Mouse (Mus musculus) cerebellum, adult 9-11 months (tissue): Measurements from ENCODE around the gene Sema4g.
"Not testable (repeated sequence)": the region's sequence is repeated elsewhere in the genome, so short reads cannot be mapped to it uniquely, and the experiment has no call there.

Experiments used
- DNase-seq: peaks from one replicate; pipeline ENCODE4 v3.0.0; 2022

Gene Sema4g

DNA sequence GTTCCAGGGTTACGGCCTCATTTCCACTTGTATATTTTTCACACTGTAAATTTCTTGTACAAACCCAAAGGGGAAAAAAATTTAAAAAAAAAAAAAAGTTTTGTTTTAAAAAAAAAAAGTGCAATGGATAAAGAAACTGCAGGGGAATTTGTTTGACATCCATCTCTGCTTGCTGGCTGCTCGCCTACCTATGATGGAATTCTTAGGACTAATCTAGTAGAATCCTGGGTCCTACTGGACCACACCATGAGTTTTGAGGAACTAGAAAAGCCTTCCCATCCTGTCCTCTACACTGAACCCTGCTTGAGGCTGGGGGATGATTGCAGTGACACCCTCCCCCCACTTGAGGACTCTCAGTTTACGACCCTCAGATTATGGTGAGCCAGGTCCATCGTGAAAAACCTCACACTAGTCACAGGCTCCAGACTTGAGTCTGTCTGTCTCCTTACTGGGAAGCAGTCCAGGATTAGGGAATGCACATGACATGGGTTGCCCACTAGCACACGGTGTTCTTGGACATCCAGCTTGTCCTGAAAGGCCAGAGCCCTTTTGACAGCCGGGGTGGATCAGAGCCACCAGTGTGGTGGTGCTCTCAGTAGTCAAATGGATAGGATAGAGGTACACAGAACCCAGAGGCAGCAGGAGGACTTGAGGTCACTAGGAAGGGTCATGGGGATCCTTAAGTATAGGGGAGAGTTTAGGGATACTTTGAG lies 38.2 kb downstream of the Sema4g start:
- DNase-seq: peak; percentile 26

GRCm38 (mm10) chr19:45027848-45028247 lies 38.9 kb downstream of the Sema4g start:
- peak; percentile 64 for DNase-seq

DNA sequence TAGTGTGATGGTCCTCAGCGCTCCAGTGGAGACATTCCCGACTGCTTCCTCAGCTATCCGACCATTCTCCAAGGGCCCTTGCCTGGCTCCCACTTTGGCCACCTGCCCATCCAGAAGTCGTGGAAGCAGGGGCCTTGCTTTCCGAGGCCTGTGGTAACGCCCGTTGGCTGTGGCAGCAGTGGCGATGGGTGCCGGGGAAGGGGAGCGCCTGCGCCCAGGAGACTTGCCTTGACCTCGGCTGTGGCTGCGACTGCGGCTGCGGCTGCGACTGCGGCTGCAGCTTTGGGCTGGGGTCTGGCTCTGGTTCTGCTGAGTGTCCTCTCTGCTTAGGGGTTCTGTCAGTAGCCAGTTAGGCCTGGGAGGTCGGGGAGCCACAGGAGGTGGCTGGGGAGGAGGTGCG lies 39.8 kb downstream of the Sema4g start:
- DNase-seq: peak; percentile 52

GRCm38 (mm10) chr19:45029571-45029970 lies 40.7 kb downstream of the Sema4g start:
- DNase-seq: peak; percentile 56

DNA sequence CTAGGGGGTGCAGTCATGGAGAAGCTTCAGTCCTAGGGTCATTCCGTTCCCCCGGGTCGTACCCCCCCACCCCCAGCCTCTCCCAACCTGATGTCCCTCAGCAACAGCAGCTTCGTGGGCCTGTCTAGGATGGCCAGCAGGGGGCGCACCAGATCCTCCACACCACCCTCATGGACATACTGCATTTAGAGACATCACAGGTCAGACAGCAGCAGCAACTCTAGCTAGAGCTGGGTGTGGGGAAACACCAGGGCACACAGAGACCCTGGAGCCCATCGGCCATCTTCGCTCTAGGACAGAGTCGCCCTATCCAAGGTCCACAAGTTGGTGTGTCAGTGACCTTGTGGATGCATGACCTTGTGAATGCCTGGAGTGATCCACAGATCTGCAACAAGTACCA lies 41.2 kb downstream of the Sema4g start:
- DNase-seq: peak; percentile 79

GRCm38 (mm10) chr19:45030746-45031693 lies 42.1 kb downstream of the Sema4g start:
- DNase-seq: peak; percentile 89

DNA sequence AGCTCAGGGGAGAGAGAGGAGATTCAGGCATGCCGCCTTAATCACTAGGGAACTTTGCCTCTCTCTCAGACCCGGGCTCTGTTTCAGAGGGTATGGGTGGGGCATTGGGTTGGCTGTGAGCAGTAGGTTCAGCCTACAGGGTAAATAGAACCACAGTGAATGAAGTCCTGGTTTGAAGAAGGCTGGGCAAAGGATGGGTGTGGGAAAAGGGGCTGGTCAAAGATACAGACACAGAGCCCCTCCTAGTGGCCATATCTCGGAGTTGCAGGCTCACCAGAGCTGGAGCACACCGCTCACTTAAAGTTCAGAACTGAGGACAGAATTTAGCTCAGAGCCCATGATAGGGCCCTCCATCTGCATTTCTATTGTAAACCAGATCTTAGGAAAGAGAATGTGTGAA lies 42.9 kb downstream of the Sema4g start:
- DNase-seq: peak; percentile 82

GRCm38 (mm10) chr19:45032570-45033332 lies 43.9 kb downstream of the Sema4g start:
- peak; percentile 65 for DNase-seq

DNA sequence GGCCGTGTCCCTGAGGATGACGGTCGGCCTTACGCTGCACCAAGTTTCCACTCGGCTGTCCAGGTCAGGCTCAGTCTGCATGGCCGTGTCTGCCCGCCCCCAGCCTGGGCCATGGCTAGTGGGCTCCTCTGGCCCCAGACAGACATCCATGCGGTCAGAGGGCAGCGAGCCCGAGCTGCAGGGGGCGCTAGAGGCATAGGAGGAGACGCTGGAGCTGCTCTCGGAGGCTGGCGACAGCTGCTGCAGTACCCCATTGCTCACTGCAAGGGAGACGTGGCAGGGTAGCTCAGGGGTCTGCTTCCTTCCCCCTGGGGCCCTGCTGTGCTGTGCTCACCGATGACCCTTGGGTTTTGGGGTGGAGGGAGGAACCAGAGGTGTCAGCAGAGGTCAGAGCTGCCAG lies 48.0 kb downstream of the Sema4g start:
- DNase-seq: peak; percentile 35

GRCm38 (mm10) chr19:45038198-45038597 lies 49.3 kb downstream of the Sema4g start:
- not testable (repeated sequence) for DNase-seq

GRCm38 (mm10) chr19:45040214-45040613 lies 51.3 kb downstream of the Sema4g start:
- DNase-seq: no peak

GRCm38 (mm10) chr19:45044389-45044927 lies 55.6 kb downstream of the Sema4g start:
- DNase-seq: no peak

DNA sequence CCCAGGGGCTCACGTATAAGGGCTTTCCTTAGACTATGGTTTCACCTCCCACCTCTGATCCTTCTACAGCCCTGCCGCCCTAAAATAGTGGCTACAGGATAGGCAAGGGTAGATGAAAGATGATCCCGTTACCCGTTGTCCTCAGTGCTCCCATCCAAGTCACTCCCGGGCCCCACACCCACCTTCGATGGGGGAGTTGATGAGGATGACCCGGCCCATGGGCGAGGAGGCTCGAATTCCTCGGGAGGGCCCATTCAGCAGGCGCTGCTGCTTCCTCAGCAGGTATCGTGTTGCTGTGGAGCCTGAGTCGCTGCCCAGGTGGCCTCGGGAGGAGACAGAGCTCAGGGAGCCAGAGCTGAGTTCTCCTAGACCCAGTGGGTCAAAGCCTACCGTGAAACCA lies 56.3 kb downstream of the Sema4g start:
- peak; percentile 57 for DNase-seq

DNA sequence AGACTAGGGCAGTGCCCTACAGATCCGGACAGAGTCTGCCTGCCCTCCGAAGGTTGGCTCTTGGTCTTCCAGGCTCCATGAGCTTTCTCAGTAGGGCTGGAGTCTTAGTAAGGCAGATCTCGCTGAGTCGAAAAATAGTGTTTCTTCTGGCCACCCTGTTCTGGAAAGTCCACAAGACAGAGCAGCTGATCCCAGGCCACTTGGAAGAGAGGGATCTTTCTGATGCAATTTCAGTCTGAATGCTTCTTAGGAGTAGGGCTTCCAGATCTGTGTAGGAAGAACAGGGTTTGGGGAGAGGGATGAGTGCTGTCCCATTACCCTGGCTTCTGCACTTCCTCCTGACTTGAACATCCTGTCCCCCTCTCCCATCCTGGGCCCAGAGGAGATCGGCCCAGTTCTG lies 56.8 kb downstream of the Sema4g start, which contains the start of gene Pdzd7:
Gene Pdzd7, minus strand, starts transcription at position 67 of the 400 bp plus-strand sequence.
- no peak for DNase-seq

DNA sequence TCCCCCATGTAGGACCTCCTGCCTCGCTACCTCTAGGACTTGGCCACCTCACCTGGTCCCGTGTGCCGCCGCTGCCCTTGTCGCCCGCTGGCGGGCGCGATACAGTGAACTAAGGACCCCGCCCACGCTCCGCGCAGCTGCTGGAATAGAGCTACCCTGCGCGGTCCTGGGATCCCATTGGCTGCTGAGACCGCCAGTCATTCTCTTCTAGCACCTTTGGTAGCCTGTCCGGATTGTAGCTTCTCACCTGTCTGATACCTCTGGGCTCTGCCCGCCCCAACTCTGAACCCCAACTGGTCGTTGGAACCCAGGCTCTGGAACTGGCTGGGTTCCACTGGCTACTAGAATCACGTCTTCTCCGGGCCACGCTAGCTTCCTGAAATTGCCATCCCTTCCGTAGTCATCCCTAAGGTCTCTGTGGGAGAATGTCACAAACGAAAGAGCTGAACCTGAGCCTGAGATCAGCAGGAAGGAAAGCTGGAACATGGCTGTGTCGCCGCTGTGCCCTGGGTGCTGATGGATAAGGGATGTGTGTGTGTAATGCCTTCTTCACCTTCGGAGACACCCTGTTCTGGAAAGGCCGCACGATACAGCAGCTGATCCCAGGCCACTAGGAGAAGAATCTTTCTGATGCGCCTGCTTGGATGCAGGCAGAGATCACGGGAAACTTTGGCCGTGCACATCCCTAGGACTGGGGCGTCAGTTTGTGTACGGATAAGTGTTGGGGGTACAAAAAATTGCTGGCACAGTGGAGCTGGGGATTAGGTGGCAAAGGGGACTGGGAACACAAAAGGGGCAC lies 57.8 kb downstream of the Sema4g start:
- DNase-seq: peak; percentile 96

GRCm38 (mm10) chr19:45047417-45047934 lies 58.6 kb downstream of the Sema4g start, which contains the start of gene Sfxn3:
Sfxn3 (plus strand) TSS chr19:45047503.
- DNase-seq: peak; percentile 97

DNA sequence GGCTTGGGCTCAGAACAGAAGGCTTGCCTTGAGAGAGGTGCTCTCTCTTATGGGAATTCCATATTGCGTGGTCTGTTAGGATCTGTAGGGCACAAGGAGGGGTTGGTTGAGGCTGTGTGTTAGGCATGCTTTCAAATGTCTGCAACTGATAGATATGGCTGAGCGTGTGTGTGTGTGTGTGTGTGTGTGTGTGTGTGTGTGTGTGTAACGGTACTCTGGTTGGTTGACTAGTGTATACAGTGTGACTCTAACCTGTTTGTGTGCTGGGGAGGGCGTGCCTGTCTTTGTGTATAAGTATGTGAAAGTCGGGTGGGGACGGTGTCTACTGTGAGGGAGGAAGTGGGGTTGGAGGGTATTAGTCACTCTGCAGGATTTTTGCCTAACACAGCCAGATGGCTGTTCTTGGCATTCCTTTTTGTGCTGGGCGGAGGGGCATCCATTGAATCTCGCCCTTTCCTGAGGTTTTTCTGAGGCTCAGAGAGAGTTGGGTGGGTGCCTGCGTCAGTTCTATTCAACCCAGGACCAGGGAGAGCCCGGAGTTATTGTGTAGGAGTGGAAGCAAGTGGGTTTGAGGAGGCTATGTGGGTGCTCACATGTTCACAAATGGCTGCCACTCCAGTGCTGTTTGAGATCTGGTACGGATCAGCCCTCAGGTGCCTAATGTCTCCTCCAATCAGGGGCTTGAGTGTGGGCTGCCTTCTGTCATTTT lies 59.2 kb downstream of the Sema4g start:
- peak; percentile 80 for DNase-seq

DNA sequence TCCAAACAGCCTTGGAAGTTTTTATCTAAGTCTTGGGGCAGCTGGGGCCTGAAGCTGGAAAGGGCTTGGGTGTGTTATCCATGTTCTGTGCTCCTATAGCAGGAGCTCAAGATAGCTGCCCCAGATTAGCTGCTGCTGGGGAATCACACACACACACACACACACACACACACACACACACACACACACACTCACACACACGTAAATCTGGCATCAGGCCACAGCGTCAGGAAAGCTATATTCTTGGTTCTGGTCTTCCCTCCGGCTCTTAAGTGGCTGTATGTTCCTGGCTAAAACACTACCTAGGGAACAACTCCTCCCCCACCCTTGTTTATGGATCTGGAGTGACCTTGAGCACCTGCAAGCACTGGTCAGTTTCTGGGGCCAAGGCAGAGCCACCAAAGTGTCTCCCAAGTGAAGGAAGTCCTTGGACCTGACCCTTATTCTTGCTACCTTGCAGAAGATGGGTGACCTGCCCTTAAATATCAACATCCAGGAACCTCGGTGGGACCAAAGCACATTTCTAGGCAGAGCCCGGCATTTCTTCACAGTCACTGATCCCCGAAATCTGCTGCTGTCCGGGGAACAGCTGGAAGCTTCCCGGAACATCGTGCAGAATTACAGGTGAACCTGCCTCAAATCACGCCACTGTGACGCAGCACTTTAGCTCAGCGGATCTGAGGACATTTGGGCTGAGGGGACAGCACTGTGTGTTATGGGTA lies 59.9 kb downstream of the Sema4g start:
- DNase-seq: peak; percentile 57

DNA sequence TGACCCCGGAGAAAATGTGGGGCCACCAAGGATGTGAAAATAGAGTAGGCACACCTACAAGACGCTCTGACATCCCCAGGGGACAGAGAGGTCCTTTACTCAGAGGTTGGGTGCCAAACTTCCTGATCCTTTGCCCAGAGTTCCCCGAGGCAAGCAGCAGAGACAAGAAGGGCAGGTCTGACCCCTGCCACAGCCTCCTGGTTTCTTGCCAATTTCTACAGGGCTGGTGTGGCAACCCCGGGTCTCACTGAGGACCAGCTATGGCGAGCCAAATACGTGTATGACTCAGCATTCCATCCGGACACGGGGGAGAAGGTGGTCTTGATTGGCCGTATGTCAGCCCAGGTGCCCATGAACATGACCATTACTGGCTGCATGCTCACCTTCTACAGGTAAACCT lies 60.6 kb downstream of the Sema4g start:
- peak; percentile 72 for DNase-seq
